Mouse (Mus musculus): ENCODE measurements around the gene Gon7. TPM values are rescaled to one million over a fixed set of nuclear protein-coding genes. Genes with fewer than 3 reads are reported as not detected.

Gon7 gene
- 34.7 and 38.1 TPM in 2 replicates for polyA plus RNA-seq (2014; fragmentation: Nextera tagmentation; extraction: Ambion mirVana)

DNA sequence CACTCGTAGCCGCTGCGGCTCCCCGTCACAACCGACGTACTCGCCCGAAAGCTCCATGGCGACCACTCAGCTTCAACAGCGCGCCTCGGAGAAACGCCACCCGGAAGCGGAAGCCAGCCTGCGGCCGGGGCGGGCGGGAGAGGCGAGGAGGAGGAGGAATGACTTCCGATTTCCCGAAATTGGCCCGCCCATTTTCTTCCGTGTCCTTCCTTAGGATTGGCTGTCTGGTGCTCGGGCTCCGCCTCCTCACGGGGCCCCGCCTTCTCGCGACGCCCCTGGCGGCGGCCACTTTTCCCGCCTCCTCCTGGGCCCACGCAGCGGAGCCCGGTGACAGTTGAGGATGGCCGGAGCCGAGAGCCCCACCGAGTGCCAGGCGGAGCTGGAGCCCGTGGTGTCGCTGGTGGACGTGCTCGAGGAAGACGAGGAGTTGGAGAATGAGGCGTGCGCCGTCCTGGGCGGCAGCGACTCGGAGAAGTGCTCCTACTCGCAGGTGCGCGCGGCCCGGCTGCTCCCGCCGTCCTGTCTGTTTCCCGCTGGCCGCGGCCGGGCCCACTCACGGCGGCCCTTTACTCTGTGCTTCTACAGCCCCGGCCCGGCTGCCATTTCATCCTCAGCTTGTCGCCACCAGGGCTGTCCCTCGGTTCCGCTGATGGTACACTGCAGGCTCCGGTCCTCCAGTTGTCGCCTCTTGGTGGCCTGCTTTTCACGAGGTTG lies at the start of gene Gon7, which contains the start of the genes Gm28051 and Ubr7:
Gene Gon7, minus strand, starts transcription at position 115 of the 714 bp plus-strand sequence.
Gene Gm28051, minus strand, starts transcription at position 77 of the 714 bp plus-strand sequence.
Gene Ubr7, plus strand, starts transcription at position 279 of the 714 bp plus-strand sequence.
- under 1% methylated on average over 73 of the region's 73 CpGs for WGBS
- Histone ChIP-seq H3K4me1 (ENCODE audit: control insufficient read depth, insufficient read depth, low read length) (peaks cover 18% of the 10 kb centered on the region), H3K4me3 (ENCODE audit: low read length) (peak within 1 kb of the TSS; percentile 57), H3K36me3 (ENCODE audit: control insufficient read depth, insufficient read depth, low read length) (peaks cover 12% of the 10 kb centered on the region), H3K9ac (ENCODE audit: low read depth, low read length) (peak within 1 kb of the TSS; percentile 76), H3K27me3 (ENCODE audit: control insufficient read depth, insufficient read depth, low read length) (no peaks in the 10 kb centered on the region), H3K9me3 (ENCODE audit: control insufficient read depth, low read length) (no peaks in the 10 kb centered on the region), H3K27ac (ENCODE audit: low read depth, low read length) (peak within 1 kb of the TSS; percentile 88), H3K4me2 (replicated peaks; ENCODE audit: low read depth, low read length) (peak within 1 kb of the TSS; percentile 89)
- peak; percentile 96 for ATAC-seq (ENCODE audit: low FRiP score, low TSS enrichment)

DNA sequence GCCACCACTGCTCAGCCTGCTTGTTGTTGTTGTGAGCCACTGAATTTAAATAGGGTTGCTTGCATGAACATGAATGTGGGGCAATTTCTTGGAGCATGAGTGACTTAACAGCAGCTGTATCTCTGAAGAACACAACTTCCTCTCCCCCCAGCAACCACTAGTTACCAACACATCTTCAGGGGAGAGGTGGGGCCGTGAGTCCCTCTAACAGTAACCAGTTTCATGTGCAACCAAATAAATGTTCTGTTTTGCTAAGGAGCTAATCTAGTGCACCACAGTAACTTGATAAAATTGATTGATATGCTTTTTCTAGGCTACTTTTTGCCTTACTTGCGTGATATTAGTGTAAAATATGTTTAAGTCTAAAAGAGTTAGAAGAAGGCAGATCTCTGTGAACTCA lies 41.9 kb upstream of the Gon7 start:
- no peak overlapping the region for H3K4me2 ChIP-seq (replicated peaks; ENCODE audit: low read depth, low read length)
- no peak overlapping the region for H3K9ac ChIP-seq (ENCODE audit: low read depth, low read length)
- H3K27me3 ChIP-seq (ENCODE audit: control insufficient read depth, insufficient read depth, low read length) = no peaks in the 10 kb centered on the region
- WGBS = 96% methylated on average over 2 of the region's 2 CpGs
- no peaks in the 10 kb centered on the region for H3K4me1 ChIP-seq (ENCODE audit: control insufficient read depth, insufficient read depth, low read length)
- no peak for ATAC-seq (ENCODE audit: low FRiP score, low TSS enrichment)
- no peak overlapping the region for H3K27ac ChIP-seq (ENCODE audit: low read depth, low read length)
- H3K36me3 ChIP-seq (ENCODE audit: control insufficient read depth, insufficient read depth, low read length) = peaks cover 15% of the 10 kb centered on the region; the same call in 1 of the 2 replicates
- no peaks in the 10 kb centered on the region for H3K9me3 ChIP-seq (ENCODE audit: control insufficient read depth, low read length)
- H3K4me3 ChIP-seq (ENCODE audit: low read length) = no peak overlapping the region

DNA sequence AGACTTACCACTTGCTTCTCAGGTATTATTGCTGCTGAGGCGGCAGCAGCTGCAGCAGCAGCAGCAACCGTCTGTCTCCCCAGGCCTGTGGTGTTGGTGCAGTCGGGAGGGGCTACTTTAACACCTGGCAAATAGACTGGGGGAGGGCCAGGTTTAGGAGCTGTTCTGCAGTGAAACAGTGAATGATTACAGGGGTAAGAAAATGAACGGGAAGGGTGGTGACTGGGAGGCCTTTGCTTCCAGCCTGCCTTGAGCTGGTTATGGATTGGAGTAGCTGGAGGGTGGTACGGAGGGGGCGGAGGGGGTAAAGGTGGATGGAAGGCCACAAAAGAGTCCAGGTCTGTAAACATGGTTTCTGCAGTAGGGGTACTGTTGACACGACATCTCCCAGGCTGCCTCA lies 30.3 kb upstream of the Gon7 start:
- H3K9ac ChIP-seq (ENCODE audit: low read depth, low read length) = no peak overlapping the region
- no peaks in the 10 kb centered on the region for H3K27me3 ChIP-seq (ENCODE audit: control insufficient read depth, insufficient read depth, low read length)
- H3K4me3 ChIP-seq (ENCODE audit: low read length) = no peak overlapping the region
- no peak overlapping the region for H3K4me2 ChIP-seq (replicated peaks; ENCODE audit: low read depth, low read length)
- peaks cover 76% of the 10 kb centered on the region for H3K36me3 ChIP-seq (ENCODE audit: control insufficient read depth, insufficient read depth, low read length)
- no peak overlapping the region for H3K27ac ChIP-seq (ENCODE audit: low read depth, low read length)
- WGBS = 78% methylated on average over 7 of the region's 7 CpGs
- no peaks in the 10 kb centered on the region for H3K4me1 ChIP-seq (ENCODE audit: control insufficient read depth, insufficient read depth, low read length)
- no peak for ATAC-seq (ENCODE audit: low FRiP score, low TSS enrichment)
- no peaks in the 10 kb centered on the region for H3K9me3 ChIP-seq (ENCODE audit: control insufficient read depth, low read length)

DNA sequence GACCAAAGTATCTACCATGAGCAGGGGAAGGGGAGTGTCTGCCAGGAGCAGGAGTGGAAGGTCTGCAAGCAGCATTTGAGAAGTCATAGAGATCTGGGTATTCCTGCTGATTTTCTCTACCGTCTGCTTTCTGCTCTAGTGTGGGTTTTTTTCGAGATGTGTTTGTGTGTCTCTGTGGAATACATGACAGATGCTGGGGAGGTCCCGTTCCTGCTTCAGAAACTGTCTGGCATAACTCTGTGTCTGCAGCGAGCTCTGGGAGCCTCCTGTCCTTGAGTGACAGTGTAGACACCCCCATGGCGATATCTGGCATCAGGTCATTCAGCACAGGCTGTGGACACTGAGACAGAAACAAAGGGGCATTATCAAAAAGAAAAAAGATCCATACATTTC lies 28.0 kb upstream of the Gon7 start:
- ATAC-seq (ENCODE audit: low FRiP score, low TSS enrichment) = no peak
- H3K4me2 ChIP-seq (replicated peaks; ENCODE audit: low read depth, low read length) = no peak overlapping the region
- no peaks in the 10 kb centered on the region for H3K9me3 ChIP-seq (ENCODE audit: control insufficient read depth, low read length)

DNA sequence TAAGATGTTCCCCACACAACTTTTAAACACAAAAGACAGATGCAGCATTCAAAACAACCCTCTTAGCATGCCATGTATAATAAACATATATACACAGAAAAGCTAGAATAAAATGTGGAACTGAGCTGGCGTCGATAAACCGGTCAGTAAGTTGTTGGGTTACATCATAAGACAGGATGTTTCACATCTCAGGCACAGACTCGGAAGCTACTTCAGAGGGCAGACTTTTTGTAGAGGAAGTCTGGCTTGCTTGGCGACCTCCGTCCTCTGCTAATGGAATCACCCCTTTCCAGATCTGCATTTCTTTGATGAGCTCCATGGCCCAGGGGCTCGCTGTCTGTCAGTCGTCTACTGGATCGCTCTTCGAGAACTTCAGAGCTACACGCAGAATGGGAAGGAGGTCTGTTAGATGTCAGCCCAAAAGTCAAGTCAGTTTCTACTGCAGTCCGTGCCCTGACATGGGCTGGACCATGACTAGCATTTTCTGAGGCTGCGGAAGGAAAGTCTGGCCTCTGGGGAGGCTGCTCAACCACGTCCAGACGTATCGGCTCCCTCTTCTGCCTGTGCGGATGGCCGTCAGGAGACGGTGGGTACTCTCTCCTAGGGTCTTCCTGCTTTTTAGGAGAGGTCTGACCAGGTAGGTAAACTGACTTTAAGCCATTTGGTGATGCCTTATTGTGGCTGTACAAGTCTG lies 27.4 kb upstream of the Gon7 start:
- Histone ChIP-seq H3K36me3 (ENCODE audit: control insufficient read depth, insufficient read depth, low read length) (peaks cover 55% of the 10 kb centered on the region), H3K4me2 (replicated peaks; ENCODE audit: low read depth, low read length) (no peak overlapping the region), H3K9me3 (ENCODE audit: control insufficient read depth, low read length) (no peaks in the 10 kb centered on the region), H3K27ac (ENCODE audit: low read depth, low read length) (no peak overlapping the region), H3K4me3 (ENCODE audit: low read length) (no peak overlapping the region), H3K27me3 (ENCODE audit: control insufficient read depth, insufficient read depth, low read length) (no peaks in the 10 kb centered on the region), H3K9ac (ENCODE audit: low read depth, low read length) (no peak overlapping the region), H3K4me1 (ENCODE audit: control insufficient read depth, insufficient read depth, low read length) (no peaks in the 10 kb centered on the region)
- ATAC-seq (ENCODE audit: low FRiP score, low TSS enrichment) = no peak
- 88% methylated on average over 19 of the region's 19 CpGs for WGBS

More for the DNA sequence above, 28.0 kb upstream of the Gon7 start:
- H3K4me3 ChIP-seq (ENCODE audit: low read length) = no peak overlapping the region
- peaks cover 59% of the 10 kb centered on the region for H3K36me3 ChIP-seq (ENCODE audit: control insufficient read depth, insufficient read depth, low read length)
- no peak overlapping the region for H3K9ac ChIP-seq (ENCODE audit: low read depth, low read length)
- 90% methylated on average over 5 of the region's 5 CpGs for WGBS
- no peaks in the 10 kb centered on the region for H3K4me1 ChIP-seq (ENCODE audit: control insufficient read depth, insufficient read depth, low read length)
- no peaks in the 10 kb centered on the region for H3K27me3 ChIP-seq (ENCODE audit: control insufficient read depth, insufficient read depth, low read length)
- no peak overlapping the region for H3K27ac ChIP-seq (ENCODE audit: low read depth, low read length)

DNA sequence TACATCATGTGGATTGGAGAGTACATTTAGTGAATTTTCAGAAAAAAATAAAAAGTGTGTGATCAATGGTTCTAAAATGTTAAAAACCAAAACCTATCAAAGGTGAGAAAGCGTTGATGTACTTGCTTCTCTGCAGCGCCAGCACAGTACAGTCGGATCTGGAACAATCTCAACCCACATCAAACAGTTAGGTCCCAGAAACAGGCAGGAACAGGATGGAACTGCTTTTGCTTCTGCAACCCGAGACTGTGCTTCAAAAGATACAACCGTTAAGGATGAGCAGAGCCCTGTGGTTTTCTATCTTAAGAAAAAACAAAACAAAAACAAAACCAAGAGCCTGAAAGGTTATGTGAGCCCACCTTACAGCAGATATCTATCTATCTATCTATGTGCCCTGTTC lies 25.2 kb upstream of the Gon7 start:
- Histone ChIP-seq H3K4me1 (ENCODE audit: control insufficient read depth, insufficient read depth, low read length) (no peaks in the 10 kb centered on the region), H3K9ac (ENCODE audit: low read depth, low read length) (no peak overlapping the region), H3K4me2 (replicated peaks; ENCODE audit: low read depth, low read length) (no peak overlapping the region), H3K36me3 (ENCODE audit: control insufficient read depth, insufficient read depth, low read length) (peaks cover 46% of the 10 kb centered on the region), H3K9me3 (ENCODE audit: control insufficient read depth, low read length) (no peaks in the 10 kb centered on the region), H3K27ac (ENCODE audit: low read depth, low read length) (no peak overlapping the region), H3K4me3 (ENCODE audit: low read length) (no peak overlapping the region), H3K27me3 (ENCODE audit: control insufficient read depth, insufficient read depth, low read length) (no peaks in the 10 kb centered on the region)
- WGBS = 90% methylated on average over 5 of the region's 5 CpGs
- no peak for ATAC-seq (ENCODE audit: low FRiP score, low TSS enrichment)

DNA sequence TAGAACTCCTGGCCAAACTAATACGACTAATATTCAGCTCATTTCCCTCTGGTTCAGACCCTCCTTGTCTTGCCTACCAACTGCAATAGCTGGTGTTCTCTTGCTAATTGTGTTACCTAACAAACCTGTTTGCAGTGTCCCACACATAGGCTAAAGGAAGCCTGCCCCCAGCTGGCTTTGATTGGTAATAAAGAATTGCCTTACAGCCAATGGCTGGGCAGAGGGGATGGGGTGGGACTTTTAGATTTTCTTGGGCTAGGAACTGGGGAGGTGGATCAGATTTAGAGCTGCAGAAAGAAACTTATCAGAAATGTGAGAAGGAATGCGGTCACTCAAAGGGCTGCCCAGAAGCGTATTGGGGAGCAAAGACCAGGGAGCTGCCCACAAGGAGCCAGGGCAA lies 21.8 kb upstream of the Gon7 start:
- Histone ChIP-seq H3K4me2 (replicated peaks; ENCODE audit: low read depth, low read length) (no peak overlapping the region), H3K36me3 (ENCODE audit: control insufficient read depth, insufficient read depth, low read length) (peaks cover 47% of the 10 kb centered on the region), H3K27ac (ENCODE audit: low read depth, low read length) (no peak overlapping the region), H3K4me3 (ENCODE audit: low read length) (no peak overlapping the region), H3K9me3 (ENCODE audit: control insufficient read depth, low read length) (no peaks in the 10 kb centered on the region), H3K4me1 (ENCODE audit: control insufficient read depth, insufficient read depth, low read length) (no peaks in the 10 kb centered on the region), H3K9ac (ENCODE audit: low read depth, low read length) (no peak overlapping the region), H3K27me3 (ENCODE audit: control insufficient read depth, insufficient read depth, low read length) (no peaks in the 10 kb centered on the region)
- WGBS = 44% methylated on average over 3 of the region's 3 CpGs
- ATAC-seq (ENCODE audit: low FRiP score, low TSS enrichment) = peak; percentile 66

DNA sequence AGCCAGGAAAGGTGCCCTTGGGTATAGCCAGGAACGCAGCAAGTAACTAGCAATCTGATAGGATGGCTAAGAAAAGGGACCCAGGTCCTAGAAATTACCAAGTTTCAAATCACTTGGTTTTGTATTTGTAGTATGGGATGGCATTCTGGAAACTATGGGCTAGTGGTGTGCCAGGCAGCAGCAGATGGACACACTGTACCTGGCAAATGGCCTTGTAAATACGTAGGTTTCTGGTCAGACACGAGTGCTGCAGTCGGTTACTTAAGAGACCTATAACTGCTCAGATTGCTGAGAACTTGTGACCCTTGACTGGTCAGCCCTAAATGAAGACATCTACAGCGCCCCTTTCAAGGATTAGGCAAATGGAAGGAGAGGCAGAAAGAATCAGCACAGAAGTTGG lies 20.5 kb upstream of the Gon7 start:
- Histone ChIP-seq H3K9me3 (ENCODE audit: control insufficient read depth, low read length) (no peaks in the 10 kb centered on the region), H3K9ac (ENCODE audit: low read depth, low read length) (no peak overlapping the region), H3K27ac (ENCODE audit: low read depth, low read length) (no peak overlapping the region), H3K4me1 (ENCODE audit: control insufficient read depth, insufficient read depth, low read length) (no peaks in the 10 kb centered on the region), H3K27me3 (ENCODE audit: control insufficient read depth, insufficient read depth, low read length) (no peaks in the 10 kb centered on the region), H3K36me3 (ENCODE audit: control insufficient read depth, insufficient read depth, low read length) (peaks cover 46% of the 10 kb centered on the region), H3K4me2 (replicated peaks; ENCODE audit: low read depth, low read length) (no peak overlapping the region), H3K4me3 (ENCODE audit: low read length) (no peak overlapping the region)
- no peak for ATAC-seq (ENCODE audit: low FRiP score, low TSS enrichment)
- WGBS = 77% methylated on average over 5 of the region's 5 CpGs

DNA sequence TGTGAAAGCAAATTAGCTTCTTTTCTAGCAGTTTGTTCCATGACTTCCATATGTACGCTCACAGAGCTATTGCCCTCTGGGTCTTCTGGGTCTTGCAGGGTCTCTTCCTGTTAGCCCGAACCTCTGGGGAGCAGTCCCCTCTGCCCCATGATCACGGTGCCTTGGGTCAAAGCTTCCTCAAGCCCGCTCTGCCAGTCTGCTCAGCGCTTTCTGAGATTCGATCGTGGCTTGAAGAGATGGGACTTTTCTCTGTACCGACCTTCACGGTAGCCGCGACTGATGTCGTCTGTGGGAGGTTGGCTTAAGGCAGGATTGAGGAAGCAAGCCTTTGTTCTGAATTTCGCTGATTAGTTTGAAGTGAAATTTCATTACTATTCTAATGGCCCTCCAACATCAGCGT lies 18.4 kb upstream of the Gon7 start:
- WGBS = 95% methylated on average over 14 of the region's 14 CpGs
- no peak overlapping the region for H3K4me2 ChIP-seq (replicated peaks; ENCODE audit: low read depth, low read length)
- ATAC-seq (ENCODE audit: low FRiP score, low TSS enrichment) = no peak

More for the DNA sequence above, 18.4 kb upstream of the Gon7 start:
- H3K36me3 ChIP-seq (ENCODE audit: control insufficient read depth, insufficient read depth, low read length) = peaks cover 62% of the 10 kb centered on the region
- no peaks in the 10 kb centered on the region for H3K4me1 ChIP-seq (ENCODE audit: control insufficient read depth, insufficient read depth, low read length)
- H3K9ac ChIP-seq (ENCODE audit: low read depth, low read length) = no peak overlapping the region
- no peak overlapping the region for H3K4me3 ChIP-seq (ENCODE audit: low read length)
- H3K9me3 ChIP-seq (ENCODE audit: control insufficient read depth, low read length) = no peaks in the 10 kb centered on the region; the same call in 1 of the 2 replicates
- H3K27ac ChIP-seq (ENCODE audit: low read depth, low read length) = no peak overlapping the region
- no peaks in the 10 kb centered on the region for H3K27me3 ChIP-seq (ENCODE audit: control insufficient read depth, insufficient read depth, low read length)

All from kidney, embryonic 14.5 days (tissue).